Mouse (Mus musculus) kidney, adult 2 months (tissue): ENCODE measurements at regions not wholly inside any gene's neighbourhood (a gene's known extent, or its start where the extent isn't known, plus 50 kb on each side); places are given as distances from the start of the nearest gene placed in this dataset.

ENCODE experiments used
- DNase-seq: peaks from one replicate; pipeline ENCODE4 v3.0.0; 2021
- H3K27ac ChIP-seq: fragments of 200-500 bp; 2 replicates; pipeline ENCODE4 v1.5.1; 2012; ENCODE audit warnings: low read depth, low read length, control low read depth, inconsistent platforms; ENCODE audit not compliant: insufficient read depth
- H3K27me3 ChIP-seq: fragments of 200-500 bp; replicated peaks from 2 replicates; pipeline ENCODE4 v1.6.1; 2012; ENCODE audit warnings: mild to moderate bottlenecking, moderate library complexity, low read length, inconsistent platforms; ENCODE audit not compliant: control insufficient read depth, insufficient read depth
- H3K36me3 ChIP-seq: fragments of 200-500 bp; 2 replicates; pipeline ENCODE4 v1.6.1; 2012; ENCODE audit warnings: mild to moderate bottlenecking, moderate library complexity, low read length, inconsistent platforms; ENCODE audit not compliant: control insufficient read depth, insufficient read depth
- H3K4me1 ChIP-seq: fragments of 200-500 bp; 2 replicates; pipeline ENCODE4 v1.6.1; 2011; ENCODE audit warnings: low read length; ENCODE audit not compliant: control insufficient read depth, insufficient read depth
- H3K4me3 ChIP-seq: fragments of 200-500 bp; 2 replicates; pipeline ENCODE4 v1.5.1; 2011; ENCODE audit warnings: mild to moderate bottlenecking, low read depth, low read length, control low read depth; ENCODE audit not compliant: insufficient read depth
- CTCF ChIP-seq: fragments of 200-500 bp; conservative IDR thresholded peaks from 2 replicates; pipeline ENCODE4 v1.5.1; 2011; ENCODE audit warnings: low read depth, mild to moderate bottlenecking, control low read depth, low read length, moderate library complexity, mixed read lengths; ENCODE audit not compliant: insufficient read depth, insufficient read length
- POLR2A ChIP-seq: fragments of 200-500 bp; IDR thresholded peaks from one replicate; pipeline ENCODE4 v1.6.1; 2011; ENCODE audit warnings: low read depth, low read length, control low read depth
- WGBS: fragments of 180-500 bp; shearing (Covaris S2); methylation state at CpG from one replicate; pipeline ENCODE4 v1.1.7; 2018; 5-methylcytosine and 5-hydroxymethylcytosine counted together

- no peaks in the 10 kb centered on the region for H3K36me3 ChIP-seq
- 0 out of 2 replicates have a peak, but pooled peaks cover 4% of the 10 kb centered on the region for H3K4me1 ChIP-seq
- TF ChIP-seq POLR2A (no peak), CTCF (no peak)
- DNase-seq: peak; percentile 57
- H3K27me3 ChIP-seq: no peaks in the 10 kb centered on the region
- no peak overlapping the region for H3K4me3 ChIP-seq
- WGBS: 27% methylated on average over 2 of the region's 2 CpGs
- H3K27ac ChIP-seq: no peak overlapping the region
Observed at GRCm38 (mm10) chr7:124604581-124604980, 621.9 kb downstream of the Hs3st4 start.

DNA sequence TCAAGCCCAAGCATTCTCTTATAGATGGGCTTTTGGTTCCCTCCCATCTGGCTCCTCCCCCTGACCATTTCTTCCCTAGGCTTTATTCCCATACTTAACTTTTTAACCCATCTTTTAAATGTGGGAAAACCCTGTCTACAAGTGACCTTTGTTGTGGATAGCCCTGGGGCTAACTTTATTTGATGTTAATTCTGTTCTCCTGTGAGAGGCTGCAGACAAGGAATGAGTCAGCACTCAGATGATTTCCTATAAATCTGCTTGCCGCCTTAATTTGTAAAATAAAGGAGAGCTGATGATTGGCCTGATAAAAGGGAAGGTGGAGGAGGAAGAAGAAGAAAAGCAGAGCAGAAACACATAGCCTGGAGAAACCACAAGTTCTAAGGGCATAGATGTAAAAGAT lies 623.3 kb downstream of the Hs3st4 start:
- TF ChIP-seq CTCF (no peak), POLR2A (no peak)
- no peaks in the 10 kb centered on the region for H3K4me1 ChIP-seq
- no peaks in the 10 kb centered on the region for H3K36me3 ChIP-seq
- no peak for DNase-seq
- H3K27me3 ChIP-seq: no peaks in the 10 kb centered on the region
- WGBS: 76% methylated on average over 1 of the region's 1 CpGs
- no peak overlapping the region for H3K27ac ChIP-seq
- H3K4me3 ChIP-seq: no peak overlapping the region

- Histone ChIP-seq H3K36me3 (no peaks in the 10 kb centered on the region), H3K27me3 (no peaks in the 10 kb centered on the region), H3K4me3 (no peak overlapping the region), H3K27ac (no peak overlapping the region), H3K4me1 (no peaks in the 10 kb centered on the region)
- no peak for DNase-seq
- TF ChIP-seq POLR2A (no peak), CTCF (no peak)
Observed at GRCm38 (mm10) chr7:124607061-124607460, 624.4 kb downstream of the Hs3st4 start.

DNA sequence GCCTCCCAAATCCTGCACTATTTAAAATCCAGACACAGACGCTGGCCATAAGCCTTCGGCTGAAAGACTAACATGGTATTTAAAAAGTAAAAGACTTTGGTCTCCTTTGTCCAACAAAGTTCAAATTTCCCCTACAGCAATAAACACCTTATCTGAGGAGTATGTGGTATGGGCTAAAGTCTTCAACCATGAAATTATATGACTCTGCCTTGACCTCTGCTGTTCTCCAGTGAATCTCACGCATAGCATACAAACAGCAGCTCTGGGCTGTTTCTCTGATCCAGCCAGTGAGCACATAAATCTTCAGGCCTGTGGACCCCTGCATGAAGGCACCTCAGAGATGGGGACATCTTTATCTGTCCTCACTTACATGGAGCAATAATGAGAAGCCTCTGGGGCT lies 627.8 kb downstream of the Hs3st4 start:
- Histone ChIP-seq H3K27ac (no peak overlapping the region), H3K27me3 (no peaks in the 10 kb centered on the region), H3K4me1 (no peaks in the 10 kb centered on the region), H3K4me3 (no peak overlapping the region), H3K36me3 (no peaks in the 10 kb centered on the region)
- WGBS: 42% methylated on average over 3 of the region's 3 CpGs
- no peak for TF ChIP-seq POLR2A
- TF ChIP-seq CTCF: no peak
- DNase-seq: no peak

DNA sequence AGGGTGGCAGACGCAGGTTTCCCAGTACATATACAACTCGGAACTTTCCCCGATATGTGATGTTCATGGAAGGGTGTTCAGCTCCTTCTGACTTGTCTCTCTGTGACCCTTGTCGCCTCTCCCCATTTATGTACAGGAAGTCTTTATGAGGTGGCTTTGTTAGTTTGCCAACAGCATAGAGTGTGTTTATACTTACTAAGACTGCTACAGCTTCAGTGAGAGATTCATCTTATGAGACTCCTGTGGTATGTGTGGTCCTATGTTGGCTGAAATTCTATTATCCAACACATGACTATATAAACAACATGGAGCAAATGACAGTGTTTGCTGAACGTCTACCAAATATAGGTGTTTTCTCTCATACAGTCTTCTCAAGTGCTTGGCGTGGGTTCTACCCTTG lies 664.5 kb downstream of the Hs3st4 start:
- no peaks in the 10 kb centered on the region for H3K27me3 ChIP-seq
- no peaks in the 10 kb centered on the region for H3K4me1 ChIP-seq
- no peak overlapping the region for H3K4me3 ChIP-seq
- TF ChIP-seq CTCF (no peak), POLR2A (no peak)
- no peaks in the 10 kb centered on the region for H3K36me3 ChIP-seq
- DNase-seq: no peak
- 89% methylated on average over 6 of the region's 6 CpGs for WGBS
- H3K27ac ChIP-seq: no peak overlapping the region

DNA sequence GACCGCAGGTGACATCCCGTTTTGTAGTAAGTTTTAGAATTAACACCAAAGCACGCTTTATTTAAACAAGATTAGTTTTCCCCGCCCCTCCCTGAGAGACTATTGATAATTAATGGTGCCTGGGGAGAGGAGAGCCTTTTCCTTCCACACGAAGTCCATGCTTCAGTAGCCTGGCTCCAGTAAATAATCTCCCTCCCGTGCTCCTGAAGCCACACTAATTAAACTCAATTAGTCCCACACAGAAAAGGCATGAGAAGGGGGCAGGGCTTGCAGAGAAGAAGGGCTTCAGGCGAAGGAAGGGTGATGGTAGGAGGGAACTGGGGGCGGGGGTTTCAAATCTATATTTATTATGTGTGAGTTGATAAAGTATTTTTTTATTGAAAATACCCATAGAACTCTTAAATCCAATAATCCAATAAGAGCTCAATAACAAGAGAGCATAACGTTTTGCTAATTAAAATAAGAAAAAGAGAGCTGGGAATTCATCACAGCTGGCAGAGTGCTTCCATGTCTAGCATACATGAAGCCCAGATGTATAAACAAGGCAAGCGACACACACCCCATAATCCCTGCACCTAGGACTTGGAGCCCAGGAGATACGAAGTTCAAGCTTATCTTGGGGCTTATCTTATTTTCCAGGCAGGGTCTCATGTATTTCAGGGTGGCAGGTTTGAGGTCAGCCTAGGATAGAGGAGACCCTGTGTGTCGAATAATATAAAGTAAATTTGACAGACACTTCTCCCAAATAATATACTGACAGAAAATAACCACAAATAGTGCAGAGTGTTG lies 684.7 kb downstream of the Hs3st4 start:
- Histone ChIP-seq H3K4me3 (no peak overlapping the region), H3K27me3 (no peaks in the 10 kb centered on the region), H3K36me3 (no peaks in the 10 kb centered on the region), H3K27ac (no peak overlapping the region), H3K4me1 (no peaks in the 10 kb centered on the region)
- 32% methylated on average over 12 of the region's 12 CpGs for WGBS
- TF ChIP-seq POLR2A (no peak), CTCF (no peak)
- no peak for DNase-seq

DNA sequence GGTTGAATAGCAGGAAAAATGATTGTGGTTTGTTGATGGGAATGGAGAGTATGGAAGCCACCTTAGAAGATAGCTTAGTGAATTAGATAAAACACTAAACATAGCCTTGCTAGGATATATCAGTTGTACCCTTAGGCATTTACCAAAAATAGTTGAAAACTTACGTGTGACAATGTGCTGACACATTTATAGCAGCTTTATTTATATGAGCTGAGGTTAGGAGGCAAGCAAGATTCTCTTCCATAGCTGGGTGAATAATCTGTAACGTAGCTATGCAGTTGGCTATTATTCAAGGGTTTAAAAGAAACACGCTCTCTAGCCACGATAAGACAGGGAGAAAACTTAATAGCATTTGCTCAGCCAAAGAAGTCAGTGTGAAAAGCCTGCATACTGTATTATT lies 685.4 kb downstream of the Hs3st4 start:
- Histone ChIP-seq H3K27me3 (no peaks in the 10 kb centered on the region), H3K36me3 (no peaks in the 10 kb centered on the region), H3K4me3 (no peak overlapping the region), H3K27ac (no peak overlapping the region), H3K4me1 (no peaks in the 10 kb centered on the region)
- no peak for DNase-seq
- WGBS: 36% methylated on average over 4 of the region's 4 CpGs
- no peak for TF ChIP-seq POLR2A
- no peak for TF ChIP-seq CTCF
